Mouse (Mus musculus): ENCODE data around the gene Yrdc. TPM values are rescaled to one million over a fixed set of nuclear protein-coding genes. Genes with fewer than 3 reads are reported as not detected.

Gene Yrdc
- polyA plus RNA-seq, 1 experiment from 2014 or later = 27.3 TPM

DNA sequence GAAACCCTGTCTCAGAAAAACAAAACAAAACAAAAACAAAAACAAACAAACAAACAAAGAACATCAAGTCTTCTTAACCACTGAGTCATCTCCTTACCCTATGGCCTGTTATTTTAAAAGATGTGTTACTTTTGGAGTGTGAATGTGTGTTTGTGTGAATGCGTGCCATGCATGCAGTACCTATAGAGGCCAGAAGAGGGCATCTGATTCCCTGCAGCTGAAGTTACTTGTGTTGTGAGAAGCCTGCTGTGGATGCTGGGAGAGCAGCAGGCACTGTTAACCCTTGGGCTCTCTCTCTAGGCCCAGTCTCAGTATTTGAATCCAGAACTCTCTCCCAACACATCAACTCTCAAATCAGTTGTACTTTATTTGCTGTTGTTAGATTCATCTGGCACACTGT is 22.2 kb downstream of the Yrdc start:
- ATAC-seq = no peak
- H3K4me3 ChIP-seq (ENCODE audit: low read length) = no peak overlapping the region
- H3K4me2 ChIP-seq (ENCODE audit: low read depth, low read length) = no peak overlapping the region
- H3K9me3 ChIP-seq (ENCODE audit: control insufficient read depth, low read length) = no peaks in the 10 kb centered on the region
- 93% methylated on average over 1 of the region's 1 CpGs for WGBS
- H3K27me3 ChIP-seq (replicated peaks; ENCODE audit: control insufficient read depth, insufficient read depth, low read length) = no peaks in the 10 kb centered on the region
- no peaks in the 10 kb centered on the region for H3K4me1 ChIP-seq (ENCODE audit: control insufficient read depth, insufficient read depth, low read length)
- no peak overlapping the region for H3K9ac ChIP-seq (ENCODE audit: low read depth, low read length)
- no peak overlapping the region for H3K27ac ChIP-seq (ENCODE audit: low read length)
- no peaks in the 10 kb centered on the region for H3K36me3 ChIP-seq (ENCODE audit: control insufficient read depth, insufficient read depth, low read length)

DNA sequence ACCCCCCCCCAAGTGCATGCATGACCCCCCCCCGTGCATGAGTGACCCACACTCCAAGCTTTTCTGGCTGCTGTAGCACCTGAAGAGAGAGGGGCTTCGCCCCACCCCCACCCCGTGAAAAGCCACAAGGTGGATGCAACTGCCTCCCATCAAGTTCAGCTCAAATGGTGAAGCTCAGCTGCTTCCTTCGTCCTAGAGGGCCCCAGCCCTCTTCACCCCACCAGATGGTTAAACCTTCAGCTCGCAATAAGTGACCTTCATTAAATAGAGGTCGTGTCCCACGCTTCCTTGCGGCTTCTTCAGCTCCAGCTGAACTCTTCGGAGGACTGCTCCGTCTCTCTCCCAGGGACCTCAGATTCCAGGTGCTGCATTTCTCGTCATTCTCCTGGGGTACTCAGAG is 30.1 kb downstream of the Yrdc start, which contains the start of gene Epha10:
Gene Epha10 (plus strand): TSS at position 301 of the 400 bp plus-strand sequence.
- Histone ChIP-seq H3K4me2 (ENCODE audit: low read depth, low read length) (peak within 1 kb of the TSS; percentile 50), H3K4me3 (ENCODE audit: low read length) (peak within 1 kb of the TSS; percentile 39), H3K27me3 (replicated peaks; ENCODE audit: control insufficient read depth, insufficient read depth, low read length) (peaks cover 37% of the 10 kb centered on the region), H3K4me1 (ENCODE audit: control insufficient read depth, insufficient read depth, low read length) (peaks cover 5% of the 10 kb centered on the region; the same call in 1 of the 2 replicates), H3K27ac (ENCODE audit: low read length) (no peak within 1 kb of the TSS), H3K36me3 (ENCODE audit: control insufficient read depth, insufficient read depth, low read length) (no peaks in the 10 kb centered on the region), H3K9ac (ENCODE audit: low read depth, low read length) (no peak within 1 kb of the TSS), H3K9me3 (ENCODE audit: control insufficient read depth, low read length) (no peaks in the 10 kb centered on the region)
- ATAC-seq = no peak
- 8% methylated on average over 11 of the region's 11 CpGs for WGBS

DNA sequence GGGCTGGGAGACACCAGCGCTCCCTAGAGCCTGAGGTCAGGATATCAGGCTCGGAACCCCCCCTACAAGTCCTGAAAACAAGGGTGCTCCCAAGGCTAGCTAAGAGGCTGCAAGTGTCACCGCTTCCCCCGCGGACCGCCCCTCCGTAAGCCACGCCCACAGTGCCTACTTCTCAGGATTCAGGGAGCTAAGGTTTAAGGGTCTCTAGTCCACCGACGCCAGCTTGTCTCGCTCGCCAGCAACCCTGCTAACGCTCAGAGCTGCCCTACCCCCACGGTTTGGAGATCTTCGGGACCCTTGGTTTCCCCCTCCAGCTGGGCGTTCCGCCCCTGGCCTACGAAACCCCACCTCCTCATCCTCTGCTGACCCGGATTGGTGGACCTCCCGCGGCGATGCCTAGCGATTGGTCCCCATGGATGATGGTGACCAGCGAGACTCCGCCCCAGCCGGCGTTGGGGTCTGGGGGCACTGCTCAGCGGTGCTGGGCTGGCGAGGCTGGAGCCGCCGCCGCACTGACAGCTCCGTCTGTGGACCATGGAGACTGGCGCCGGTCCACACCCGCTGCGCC is 30.9 kb downstream of the Yrdc start:
- ATAC-seq = peak; percentile 70
- no peaks in the 10 kb centered on the region for H3K36me3 ChIP-seq (ENCODE audit: control insufficient read depth, insufficient read depth, low read length)
- no peaks in the 10 kb centered on the region for H3K9me3 ChIP-seq (ENCODE audit: control insufficient read depth, low read length)
- WGBS = under 1% methylated on average over 37 of the region's 37 CpGs
- peak overlapping the region; percentile 50 for H3K4me2 ChIP-seq (ENCODE audit: low read depth, low read length)
- H3K4me1 ChIP-seq (ENCODE audit: control insufficient read depth, insufficient read depth, low read length) = peaks cover 5% of the 10 kb centered on the region; the same call in 1 of the 2 replicates
- peaks cover 43% of the 10 kb centered on the region for H3K27me3 ChIP-seq (replicated peaks; ENCODE audit: control insufficient read depth, insufficient read depth, low read length)
- H3K27ac ChIP-seq (ENCODE audit: low read length) = no peak overlapping the region
- peak overlapping the region; percentile 39 for H3K4me3 ChIP-seq (ENCODE audit: low read length)
- no peak overlapping the region for H3K9ac ChIP-seq (ENCODE audit: low read depth, low read length)

DNA sequence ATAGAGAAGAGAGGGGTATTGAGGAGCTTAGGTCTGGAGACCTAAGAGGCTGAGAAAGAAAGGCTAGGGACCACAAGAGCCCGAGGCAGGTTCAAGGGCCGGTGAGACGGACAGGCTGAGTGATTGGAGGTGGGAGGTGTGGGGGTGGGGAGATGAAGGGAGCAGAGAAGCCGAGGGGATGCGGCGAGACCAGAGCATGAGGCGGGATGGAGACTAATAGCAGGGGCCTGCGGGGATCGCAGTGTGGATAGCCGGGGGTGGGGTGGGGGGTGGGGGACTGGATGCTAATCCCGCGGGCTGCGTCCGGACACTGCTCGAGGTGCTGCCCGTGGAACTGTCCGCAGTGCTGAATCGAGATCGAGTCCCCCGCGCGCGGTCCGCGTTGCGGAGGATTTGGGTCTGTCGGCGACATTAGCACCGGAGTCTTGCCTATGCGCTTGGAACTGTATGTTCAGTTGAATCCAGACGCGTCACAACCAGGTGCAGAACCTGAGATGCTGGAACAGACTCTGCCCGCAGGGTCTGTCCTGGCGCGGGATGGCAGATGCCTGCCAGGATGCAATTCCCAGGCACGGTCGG is 31.8 kb downstream of the Yrdc start:
- Histone ChIP-seq H3K4me3 (ENCODE audit: low read length) (no peak overlapping the region), H3K27ac (ENCODE audit: low read length) (no peak overlapping the region), H3K27me3 (replicated peaks; ENCODE audit: control insufficient read depth, insufficient read depth, low read length) (peaks cover 43% of the 10 kb centered on the region), H3K9me3 (ENCODE audit: control insufficient read depth, low read length) (no peaks in the 10 kb centered on the region), H3K9ac (ENCODE audit: low read depth, low read length) (no peak overlapping the region), H3K36me3 (ENCODE audit: control insufficient read depth, insufficient read depth, low read length) (no peaks in the 10 kb centered on the region), H3K4me2 (ENCODE audit: low read depth, low read length) (peak overlapping the region; percentile 50; the same call in 1 of the 2 replicates), H3K4me1 (ENCODE audit: control insufficient read depth, insufficient read depth, low read length) (peaks cover 5% of the 10 kb centered on the region; the same call in 1 of the 2 replicates)
- WGBS = 2% methylated on average over 37 of the region's 37 CpGs
- ATAC-seq = no peak

DNA sequence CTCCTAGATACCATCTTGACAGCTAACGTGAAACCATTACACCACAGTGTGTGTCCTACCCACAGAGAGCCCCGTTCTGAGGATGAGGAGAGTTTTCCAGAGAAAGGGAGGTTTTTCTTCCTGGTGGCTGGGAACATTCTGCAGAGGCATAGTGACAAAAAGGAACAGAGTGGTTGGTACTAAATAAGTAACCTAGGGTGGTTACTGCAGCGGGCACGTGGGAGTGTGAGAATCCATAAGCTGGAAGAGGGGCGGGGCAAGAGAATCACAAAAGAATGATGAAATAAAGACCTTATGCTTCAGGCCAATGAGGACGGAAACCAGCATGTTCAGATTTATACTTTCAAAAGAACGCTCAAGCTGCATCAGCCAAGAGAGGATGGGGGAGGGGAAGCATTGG is 38.2 kb downstream of the Yrdc start:
- H3K27me3 ChIP-seq (replicated peaks; ENCODE audit: control insufficient read depth, insufficient read depth, low read length) = peaks cover 25% of the 10 kb centered on the region
- no peaks in the 10 kb centered on the region for H3K4me1 ChIP-seq (ENCODE audit: control insufficient read depth, insufficient read depth, low read length)
- H3K9me3 ChIP-seq (ENCODE audit: control insufficient read depth, low read length) = no peaks in the 10 kb centered on the region
- H3K4me3 ChIP-seq (ENCODE audit: low read length) = no peak overlapping the region
- 69% methylated on average over 7 of the region's 7 CpGs for WGBS
- no peaks in the 10 kb centered on the region for H3K36me3 ChIP-seq (ENCODE audit: control insufficient read depth, insufficient read depth, low read length)
- H3K27ac ChIP-seq (ENCODE audit: low read length) = no peak overlapping the region
- H3K9ac ChIP-seq (ENCODE audit: low read depth, low read length) = no peak overlapping the region
- no peak overlapping the region for H3K4me2 ChIP-seq (ENCODE audit: low read depth, low read length)
- no peak for ATAC-seq

DNA sequence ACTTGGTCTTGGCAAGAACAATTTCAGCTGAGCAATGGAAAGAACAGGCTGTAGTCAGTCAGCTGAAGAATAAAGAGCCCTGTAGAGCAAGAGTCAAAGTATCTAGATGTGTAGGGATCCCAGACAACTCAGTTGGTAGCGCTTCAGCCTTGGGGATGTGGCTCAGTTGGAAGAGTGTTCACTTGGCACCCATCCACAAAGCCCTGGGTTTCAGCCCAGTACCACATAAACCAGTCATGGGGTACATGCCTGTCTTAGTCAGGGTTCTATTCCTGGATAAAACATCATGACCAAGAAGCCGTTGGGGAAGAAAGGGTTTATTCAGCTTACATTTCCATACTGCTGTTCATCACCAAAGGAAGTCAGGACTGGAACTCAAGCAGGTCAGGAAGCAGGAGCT is 39.5 kb downstream of the Yrdc start:
- H3K4me1 ChIP-seq (ENCODE audit: control insufficient read depth, insufficient read depth, low read length) = peaks cover 6% of the 10 kb centered on the region
- H3K36me3 ChIP-seq (ENCODE audit: control insufficient read depth, insufficient read depth, low read length) = no peaks in the 10 kb centered on the region
- 83% methylated on average over 2 of the region's 2 CpGs for WGBS
- no peaks in the 10 kb centered on the region for H3K9me3 ChIP-seq (ENCODE audit: control insufficient read depth, low read length)
- peaks cover 32% of the 10 kb centered on the region for H3K27me3 ChIP-seq (replicated peaks; ENCODE audit: control insufficient read depth, insufficient read depth, low read length)
- H3K4me2 ChIP-seq (ENCODE audit: low read depth, low read length) = no peak overlapping the region
- no peak overlapping the region for H3K27ac ChIP-seq (ENCODE audit: low read length)
- no peak for ATAC-seq
- H3K9ac ChIP-seq (ENCODE audit: low read depth, low read length) = no peak overlapping the region
- no peak overlapping the region for H3K4me3 ChIP-seq (ENCODE audit: low read length)

DNA sequence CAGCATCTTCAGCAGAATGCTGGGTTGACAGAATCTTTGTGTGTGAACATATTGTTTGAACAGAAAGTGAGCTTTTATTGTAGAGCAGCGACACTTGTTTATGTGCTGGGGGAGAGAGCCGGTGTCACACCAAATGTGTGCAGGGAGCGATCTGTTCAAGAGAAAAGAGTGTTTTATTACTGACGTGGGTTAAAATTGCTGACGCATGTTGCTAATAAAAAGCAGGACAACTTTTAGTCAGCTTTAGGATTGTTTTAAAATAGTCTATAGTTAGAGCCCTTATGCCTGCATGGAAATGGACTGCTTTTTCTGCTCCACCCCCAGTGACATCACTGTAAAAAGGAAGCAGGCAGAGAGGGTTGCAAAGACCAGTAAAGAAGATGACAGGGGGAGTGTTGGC is 40.4 kb downstream of the Yrdc start:
- H3K9ac ChIP-seq (ENCODE audit: low read depth, low read length) = no peak overlapping the region
- no peak for ATAC-seq
- H3K4me3 ChIP-seq (ENCODE audit: low read length) = no peak overlapping the region
- no peaks in the 10 kb centered on the region for H3K36me3 ChIP-seq (ENCODE audit: control insufficient read depth, insufficient read depth, low read length)
- no peaks in the 10 kb centered on the region for H3K9me3 ChIP-seq (ENCODE audit: control insufficient read depth, low read length)
- WGBS = 77% methylated on average over 5 of the region's 5 CpGs
- no peak overlapping the region for H3K4me2 ChIP-seq (ENCODE audit: low read depth, low read length)
- peaks cover 6% of the 10 kb centered on the region for H3K4me1 ChIP-seq (ENCODE audit: control insufficient read depth, insufficient read depth, low read length)
- H3K27me3 ChIP-seq (replicated peaks; ENCODE audit: control insufficient read depth, insufficient read depth, low read length) = peaks cover 39% of the 10 kb centered on the region
- H3K27ac ChIP-seq (ENCODE audit: low read length) = no peak overlapping the region

DNA sequence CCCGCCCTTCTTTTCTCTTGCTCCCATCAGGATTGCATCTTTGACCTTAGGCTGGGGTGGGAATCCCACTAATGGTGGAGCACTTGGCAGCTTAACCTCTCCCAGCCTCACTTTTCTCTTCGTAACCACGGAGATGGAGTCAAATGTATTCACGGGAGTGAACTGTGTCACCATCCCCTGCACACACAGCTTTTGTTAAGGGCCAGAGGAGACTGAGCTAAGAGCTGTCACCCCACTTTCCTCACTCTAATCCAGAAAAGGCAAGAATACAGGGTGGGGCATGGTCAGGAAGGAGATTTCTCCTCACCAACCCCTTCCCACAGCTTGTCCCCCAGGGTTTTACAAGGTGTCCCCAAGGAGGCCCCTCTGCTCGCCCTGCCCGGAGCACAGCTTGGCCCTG is 43.3 kb downstream of the Yrdc start:
- no peak overlapping the region for H3K4me2 ChIP-seq (ENCODE audit: low read depth, low read length)
- WGBS = 31% methylated on average over 6 of the region's 6 CpGs
- H3K4me1 ChIP-seq (ENCODE audit: control insufficient read depth, insufficient read depth, low read length) = peaks cover 6% of the 10 kb centered on the region
- no peak overlapping the region for H3K4me3 ChIP-seq (ENCODE audit: low read length)
- no peaks in the 10 kb centered on the region for H3K36me3 ChIP-seq (ENCODE audit: control insufficient read depth, insufficient read depth, low read length)
- H3K27me3 ChIP-seq (replicated peaks; ENCODE audit: control insufficient read depth, insufficient read depth, low read length) = peaks cover 35% of the 10 kb centered on the region
- no peak overlapping the region for H3K27ac ChIP-seq (ENCODE audit: low read length)
- ATAC-seq = no peak
- no peak overlapping the region for H3K9ac ChIP-seq (ENCODE audit: low read depth, low read length)
- no peaks in the 10 kb centered on the region for H3K9me3 ChIP-seq (ENCODE audit: control insufficient read depth, low read length)

DNA sequence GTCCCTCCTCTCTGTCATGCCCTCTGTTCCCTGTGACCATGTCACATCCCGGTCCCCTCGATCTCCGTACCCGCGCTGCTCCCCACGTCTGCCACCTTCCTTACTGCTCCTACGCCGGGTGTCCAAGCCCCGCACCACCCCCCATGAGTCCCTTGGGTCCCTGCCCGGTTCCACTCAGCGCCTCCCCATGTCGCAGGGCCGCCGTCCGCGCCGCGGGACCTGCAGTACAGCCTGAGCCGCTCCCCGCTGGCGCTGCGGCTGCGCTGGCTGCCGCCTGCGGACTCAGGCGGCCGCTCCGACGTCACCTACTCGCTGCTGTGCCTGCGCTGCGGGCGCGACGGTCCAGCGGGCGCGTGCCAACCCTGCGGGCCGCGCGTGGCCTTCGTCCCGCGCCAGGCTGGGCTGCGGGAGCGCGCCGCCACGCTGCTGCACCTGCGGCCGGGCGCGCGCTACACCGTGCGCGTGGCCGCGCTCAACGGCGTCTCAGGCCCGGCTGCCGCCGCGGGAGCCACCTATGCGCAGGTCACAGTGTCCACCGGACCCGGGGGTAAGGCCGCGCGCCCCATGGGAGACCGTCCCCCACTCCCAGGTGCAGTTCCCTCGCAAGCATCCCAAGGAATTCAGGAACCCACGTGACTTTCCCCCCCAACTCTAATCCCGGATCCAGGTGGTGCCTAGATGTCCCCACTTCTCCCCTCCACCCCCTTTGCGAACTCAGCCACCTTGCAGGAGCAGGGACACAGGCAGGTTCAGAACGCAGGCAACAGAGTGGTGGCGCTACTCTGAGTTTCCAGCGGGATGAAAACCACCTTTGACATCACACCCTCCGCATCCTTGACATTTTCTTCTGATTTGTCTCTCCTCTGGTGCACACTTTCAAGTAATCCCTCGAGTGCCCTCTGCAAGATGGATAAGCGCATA is 44.3 kb downstream of the Yrdc start:
- ATAC-seq = peak; percentile 33

More for the DNA sequence above, 44.3 kb downstream of the Yrdc start:
- Histone ChIP-seq H3K36me3 (ENCODE audit: control insufficient read depth, insufficient read depth, low read length) (no peaks in the 10 kb centered on the region), H3K9me3 (ENCODE audit: control insufficient read depth, low read length) (no peaks in the 10 kb centered on the region), H3K4me1 (ENCODE audit: control insufficient read depth, insufficient read depth, low read length) (peaks cover 6% of the 10 kb centered on the region), H3K4me3 (ENCODE audit: low read length) (peak overlapping the region; percentile 45), H3K4me2 (ENCODE audit: low read depth, low read length) (peak overlapping the region; percentile 82), H3K27ac (ENCODE audit: low read length) (no peak overlapping the region), H3K9ac (ENCODE audit: low read depth, low read length) (peak overlapping the region; percentile 29; the same call in 1 of the 2 replicates), H3K27me3 (replicated peaks; ENCODE audit: control insufficient read depth, insufficient read depth, low read length) (peaks cover 36% of the 10 kb centered on the region)
- 2% methylated on average over 80 of the region's 83 CpGs for WGBS
